Mouse (Mus musculus): Measurements from ENCODE around the gene Phb.

DNA sequence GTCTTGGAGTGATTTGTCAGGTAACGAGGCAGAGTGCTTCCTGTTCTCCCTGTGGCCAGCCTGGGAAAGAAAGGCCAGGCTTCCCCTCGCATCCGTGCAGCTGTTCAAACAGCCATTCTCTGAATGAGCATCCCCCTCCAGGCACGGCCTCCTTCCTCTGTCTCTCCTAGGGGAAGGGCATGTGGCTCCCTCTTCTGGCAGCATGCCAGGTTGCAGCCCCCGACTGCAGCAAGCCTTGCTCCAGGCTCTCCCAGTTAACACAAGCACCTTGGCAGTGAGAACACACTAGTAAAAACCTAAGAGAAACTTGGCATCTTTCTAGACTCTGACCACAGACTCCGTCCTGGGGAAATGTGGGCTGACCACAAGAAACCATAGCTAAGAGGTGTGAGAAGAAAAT is 9.6 kb downstream of the Phb start:
- peak; percentile 25 for TF ChIP-seq CTCF (IDR thresholded peaks at IDR 0.05; ENCODE audit: low read depth)
- TF ChIP-seq EP300 (IDR thresholded peaks at IDR 0.05; ENCODE audit: low read depth), result no peak
